Mouse (Mus musculus) heart, adult 2 months (tissue): Measurements from ENCODE around the gene Cdk10.

Experiments used
- CTCF ChIP-seq: fragments of 200-600 bp; IDR thresholded peaks from 2 replicates; pipeline ENCODE4 v1.8.1; 2022; ENCODE audit warnings: antibody characterized with exemption, mild to moderate bottlenecking, moderate library complexity
- EP300 ChIP-seq: fragments of 200-500 bp; IDR thresholded peaks from 2 replicates; pipeline ENCODE4 v1.6.1; 2011; ENCODE audit warnings: low read depth, low read length, control low read depth; ENCODE audit not compliant: insufficient read depth

GRCm38 (mm10) chr8:123202288-123202687, 22.4 kb upstream of the Cdk10 start:
- TF ChIP-seq CTCF (peak; percentile 97), EP300 (no peak)
